Mouse (Mus musculus) frontal cortex, postnatal 36 days (tissue): ENCODE results near the gene Ppfibp1.

ENCODE experiments used
- DNase-seq, 2 experiments: peaks; one replicate each; pipeline ENCODE4 v3.0.0; 2022; ENCODE audit warnings: low spot score in 2 of 2

Gene Ppfibp1

GRCm38 (mm10) chr6:146995878-146996277 is 107.6 kb downstream of the Ppfibp1 start:
- DNase-seq, result no peak

GRCm38 (mm10) chr6:146997006-146997405 is 108.7 kb downstream of the Ppfibp1 start:
- no peak for DNase-seq

GRCm38 (mm10) chr6:146998710-146999109 is 110.4 kb downstream of the Ppfibp1 start:
- no peak for DNase-seq

- no peak for DNase-seq
Observed at GRCm38 (mm10) chr6:146999302-146999701, 111.0 kb downstream of the Ppfibp1 start.

DNA sequence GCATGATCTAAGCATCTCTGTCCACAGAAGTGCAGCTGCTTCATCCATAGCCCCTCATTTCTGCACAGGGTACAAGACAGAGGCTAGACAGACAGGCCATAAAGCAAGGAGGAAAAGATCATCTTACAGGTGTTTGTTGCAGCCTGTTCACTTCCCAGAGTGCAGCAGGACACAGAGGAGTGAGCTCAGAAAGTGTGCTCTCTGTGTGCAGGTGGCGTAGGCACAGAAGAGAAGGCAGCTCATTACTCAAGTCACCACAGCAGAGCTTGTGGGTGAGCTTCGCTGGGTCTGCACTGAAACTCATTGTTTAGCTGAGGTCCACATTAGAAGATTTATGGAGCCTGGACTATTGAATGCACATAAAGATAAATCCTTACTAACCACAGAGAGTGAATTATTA is 111.5 kb downstream of the Ppfibp1 start:
- no peak for DNase-seq

DNA sequence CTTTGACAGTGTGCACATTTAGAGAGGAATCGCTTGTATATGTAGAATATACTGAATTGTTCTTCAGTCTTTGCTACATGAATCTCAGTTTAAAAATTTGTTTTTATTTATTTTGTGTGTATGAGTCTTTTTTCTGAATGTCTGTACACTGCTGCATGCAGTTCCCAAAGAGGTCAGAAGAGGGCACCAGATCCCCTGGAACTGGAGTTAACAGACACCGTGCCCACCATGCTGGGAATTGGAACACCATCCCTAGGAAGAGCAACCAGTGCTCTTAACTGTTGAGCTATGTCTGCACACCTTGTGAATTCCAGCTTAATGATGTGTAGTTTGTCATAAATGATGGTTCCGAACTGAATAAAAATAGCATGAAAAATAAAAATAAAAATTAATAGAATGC is 119.9 kb downstream of the Ppfibp1 start:
- peak in 1 of 2 experiments; percentile 35 for DNase-seq

- no peak for DNase-seq
Observed at GRCm38 (mm10) chr6:147010358-147010757, 122.1 kb downstream of the Ppfibp1 start.

- DNase-seq, result no peak
Observed at GRCm38 (mm10) chr6:147010811-147011520, 122.7 kb downstream of the Ppfibp1 start.

- DNase-seq, result no peak
Observed at GRCm38 (mm10) chr6:147011555-147011954, 123.3 kb downstream of the Ppfibp1 start.

DNA sequence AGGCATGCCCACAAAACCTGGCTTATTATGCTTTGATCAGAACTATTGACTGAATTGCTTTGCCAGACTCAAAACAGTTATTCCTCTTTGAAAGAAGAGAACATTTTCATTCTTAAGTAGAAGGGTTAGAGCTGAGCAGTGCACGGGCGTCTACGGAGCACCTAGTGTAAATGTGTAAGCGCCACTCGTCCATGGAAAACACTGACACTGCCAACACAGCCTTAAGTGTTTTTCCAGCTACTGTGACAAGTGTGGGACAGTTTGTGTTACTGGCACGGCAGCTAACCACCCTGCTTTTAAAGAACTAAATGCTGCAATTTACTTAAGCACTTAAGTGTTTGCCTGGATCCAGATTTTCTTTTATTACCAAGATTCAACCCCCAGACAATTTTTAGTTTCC is 123.7 kb downstream of the Ppfibp1 start:
- no peak for DNase-seq

DNA sequence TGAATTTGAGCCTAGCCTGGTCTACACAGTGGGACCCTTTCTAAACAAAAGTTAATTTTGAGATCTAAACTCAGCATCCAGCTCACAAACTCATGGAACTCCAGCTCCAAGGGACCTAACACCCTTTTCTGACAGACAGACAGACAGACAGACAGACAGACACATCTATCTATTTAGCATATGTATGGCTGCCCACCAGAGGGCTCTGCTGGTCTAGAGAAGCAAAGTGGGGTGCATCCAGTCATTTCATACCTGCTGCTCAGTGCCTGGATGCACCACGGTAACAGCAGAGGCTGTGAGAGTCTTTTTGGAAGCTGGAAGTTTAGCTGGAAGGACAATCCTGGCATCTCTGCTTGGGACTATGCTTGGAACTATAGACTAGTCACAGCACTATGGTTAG is 125.3 kb downstream of the Ppfibp1 start:
- DNase-seq, result no peak

DNA sequence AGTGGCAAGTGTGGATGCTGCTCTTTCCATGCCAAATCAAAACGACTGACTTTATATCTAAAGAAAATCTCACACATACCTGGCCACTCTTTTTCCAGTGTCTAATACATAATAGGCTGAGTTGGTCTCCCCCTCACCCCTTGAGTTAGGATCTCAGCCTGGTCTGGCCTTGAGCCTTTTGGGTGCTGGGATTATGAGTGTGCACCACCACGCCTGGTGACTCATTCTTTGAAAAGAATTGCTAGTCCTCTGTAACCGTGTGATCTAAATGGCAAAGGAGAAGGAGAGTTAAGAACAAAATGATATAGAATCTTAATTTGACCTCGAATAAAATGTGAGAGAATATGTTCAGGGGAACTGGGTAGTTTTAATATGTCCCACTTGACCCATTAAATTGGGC is 129.6 kb downstream of the Ppfibp1 start:
- DNase-seq, result no peak

GRCm38 (mm10) chr6:147018364-147018763 is 130.1 kb downstream of the Ppfibp1 start:
- DNase-seq, result no peak

DNA sequence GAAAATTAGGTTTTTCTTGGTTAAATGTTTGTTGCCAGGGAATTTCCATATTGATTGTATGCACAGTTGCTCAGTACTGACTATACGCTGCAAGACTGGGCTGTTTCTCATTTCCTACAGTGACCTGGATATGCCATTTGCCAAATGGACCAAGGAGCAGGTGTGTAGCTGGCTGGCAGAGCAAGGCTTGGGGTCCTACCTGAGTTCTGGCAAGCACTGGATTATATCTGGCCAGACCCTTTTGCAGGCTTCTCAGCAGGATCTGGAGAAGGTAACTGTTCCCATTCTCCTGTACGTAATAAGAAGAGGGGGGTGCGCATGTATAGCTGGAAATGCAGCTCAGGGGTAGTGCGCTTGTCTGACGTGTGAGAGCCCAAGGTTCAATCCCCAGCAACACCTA is 132.9 kb downstream of the Ppfibp1 start:
- DNase-seq, result no peak

DNA sequence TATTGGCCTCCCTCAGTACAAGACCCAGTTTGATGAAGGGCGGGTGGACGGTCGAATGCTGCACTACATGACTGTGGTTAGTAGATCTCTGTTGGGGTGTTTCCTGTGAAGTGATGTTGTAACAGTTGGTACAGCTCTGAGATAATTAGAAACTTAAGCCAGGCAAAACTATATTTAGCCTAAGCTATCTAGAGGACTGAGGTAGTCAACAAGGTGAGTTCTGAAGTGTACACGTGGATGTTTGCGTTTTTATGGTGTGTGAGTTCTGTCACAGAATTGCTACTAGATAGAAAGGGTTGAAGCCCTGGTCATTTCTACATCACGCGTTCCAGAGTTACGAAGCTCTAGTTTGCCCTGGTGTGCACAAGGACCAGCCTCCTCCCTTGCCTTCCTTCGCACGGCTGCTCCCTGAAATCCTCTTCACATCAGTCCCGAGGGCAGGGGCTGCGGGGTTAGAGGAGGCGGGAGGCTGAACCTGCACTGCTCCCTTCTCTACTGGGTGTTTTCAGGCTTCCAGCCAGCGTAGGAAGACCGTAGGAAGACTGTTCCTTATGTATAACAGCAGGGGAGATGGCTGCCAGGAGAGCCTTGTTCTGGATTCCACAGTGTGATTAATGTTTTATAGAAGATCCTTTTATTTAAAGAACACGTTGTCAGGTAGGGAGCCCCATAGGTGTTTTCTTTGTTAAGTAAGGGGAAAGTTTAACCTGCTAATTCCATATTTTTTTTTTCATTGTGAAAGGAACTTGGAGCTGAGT is 134.3 kb downstream of the Ppfibp1 start:
- DNase-seq, result no peak

- DNase-seq, result no peak
Observed at GRCm38 (mm10) chr6:147023133-147023395, 134.8 kb downstream of the Ppfibp1 start.

DNA sequence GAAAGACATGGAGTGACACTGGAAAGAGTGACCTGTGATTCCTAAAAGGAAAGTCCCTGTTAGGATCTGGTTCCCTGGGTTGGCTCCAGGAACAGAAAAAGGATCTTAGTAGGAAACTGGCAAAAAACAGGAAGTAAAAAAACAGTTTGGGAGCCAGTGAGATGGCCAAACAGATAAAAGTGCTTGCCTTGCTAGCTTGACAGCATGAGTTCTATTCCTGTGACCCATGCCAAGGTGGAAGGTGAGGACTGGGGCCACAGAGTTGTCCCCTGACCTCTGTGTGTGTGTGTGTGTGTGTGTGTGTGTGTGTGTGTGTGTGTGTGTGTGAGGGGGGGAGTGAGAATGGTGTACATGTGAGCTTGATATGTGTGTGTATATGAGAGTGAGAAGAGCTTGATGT is 135.3 kb downstream of the Ppfibp1 start:
- DNase-seq, result no peak

- no peak for DNase-seq
Observed at GRCm38 (mm10) chr6:147024761-147025160, 136.5 kb downstream of the Ppfibp1 start.

GRCm38 (mm10) chr6:147028396-147028795 is 140.1 kb downstream of the Ppfibp1 start:
- no peak for DNase-seq

DNA sequence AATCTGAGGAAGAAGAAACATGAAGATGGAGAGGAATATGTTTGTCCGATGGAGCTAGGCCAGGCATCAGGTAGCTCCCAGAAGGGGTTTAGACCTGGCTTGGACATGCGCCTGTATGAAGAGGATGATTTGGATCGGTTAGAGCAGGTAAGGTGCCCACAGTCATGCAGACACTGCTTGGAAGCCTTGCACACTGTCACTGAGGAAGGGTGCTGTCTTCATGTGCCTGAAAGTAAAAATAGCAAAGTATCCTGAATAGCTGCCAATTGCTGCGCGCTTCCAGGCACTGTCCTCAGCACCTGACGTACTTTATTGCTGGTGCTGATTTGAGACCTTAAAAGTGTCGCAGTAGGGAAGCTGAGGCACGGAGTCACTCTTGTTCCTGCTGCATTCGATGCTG is 141.3 kb downstream of the Ppfibp1 start:
- no peak for DNase-seq

DNA sequence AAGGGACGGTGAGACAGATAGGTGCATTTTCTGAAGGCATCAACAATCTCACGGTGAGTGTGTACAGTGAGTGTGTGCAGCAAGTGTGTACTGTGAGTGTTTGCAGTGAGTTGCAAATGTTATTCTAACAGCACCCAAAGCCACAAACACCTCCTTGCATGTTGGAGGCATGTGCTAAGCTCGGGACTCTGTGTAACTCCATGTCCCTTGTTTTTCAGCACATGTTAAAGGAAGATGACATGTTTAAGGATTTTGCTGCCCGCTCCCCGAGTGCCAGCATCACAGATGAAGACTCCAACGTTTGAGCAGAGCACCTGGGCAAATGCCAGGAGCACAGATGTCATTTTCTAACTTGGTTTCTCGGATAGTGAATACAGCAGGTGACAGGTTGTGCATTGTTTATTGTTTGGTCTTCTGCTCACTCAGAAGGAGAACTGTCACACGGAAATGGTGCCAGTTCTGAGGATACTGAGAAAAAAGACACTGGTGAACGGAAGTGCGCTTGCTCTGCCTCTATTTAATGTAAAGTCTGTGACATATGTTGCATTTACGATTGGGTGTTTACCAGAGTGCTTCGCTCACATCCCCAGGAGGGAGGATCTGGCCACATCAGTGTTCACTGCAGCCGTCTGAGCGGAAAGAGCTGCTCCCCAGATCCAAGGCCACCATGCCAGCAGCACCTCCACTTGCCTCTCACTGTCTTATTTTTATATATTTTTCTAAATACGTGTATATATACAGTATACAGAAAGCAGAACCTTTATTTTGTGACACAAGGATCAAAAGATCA is 142.0 kb downstream of the Ppfibp1 start:
- DNase-seq, result no peak

- no peak for DNase-seq
Observed at GRCm38 (mm10) chr6:147032303-147032925, 144.1 kb downstream of the Ppfibp1 start, which contains the start of gene Rep15. TSS of gene Rep15 (plus strand) at chr6:147032584.
